Mouse (Mus musculus): ENCODE results near the gene B230104I21Rik.

DNA sequence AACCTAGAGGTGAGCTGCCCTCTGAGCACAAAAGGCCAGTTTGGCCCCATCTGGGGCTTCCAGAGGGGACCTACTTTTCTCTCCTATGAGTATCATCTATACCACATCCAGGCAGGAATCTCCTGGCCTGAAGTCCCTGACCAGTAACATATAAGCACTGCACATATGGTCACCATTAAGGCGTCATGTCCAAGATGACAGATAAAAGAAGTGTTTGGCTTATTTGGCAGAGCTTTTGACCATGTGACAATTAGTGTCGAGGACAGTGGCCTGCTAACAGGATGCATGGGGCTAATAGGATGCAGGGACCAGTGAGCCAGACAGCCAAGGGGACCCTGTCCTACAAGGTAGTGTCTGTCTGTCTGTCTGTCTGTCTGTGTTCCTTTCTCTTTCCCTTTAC, 50.0 kb downstream of the B230104I21Rik start:
- no peak for TF ChIP-seq CTCF (IDR thresholded peaks at IDR 0.05; ENCODE audit: borderline replicate concordance, extremely low read depth, insufficient read depth, insufficient read length)
- TF ChIP-seq POLR2A (IDR thresholded peaks at IDR 0.05; ENCODE audit: borderline replicate concordance, extremely low read depth, insufficient read depth, insufficient read length, poor library complexity, severe bottlenecking), result no peak
